Mouse (Mus musculus): Measurements from ENCODE around the gene 5730409E04Rik. TPM values are rescaled to one million over a fixed set of nuclear protein-coding genes. Genes with fewer than 3 reads are reported as not detected.

5730409E04Rik gene
- total RNA-seq (2014; fragmentation: Nextera tagmentation), result not detected in 2 replicates
- not detected in 2 replicates for total RNA-seq (2017)
- polyA plus RNA-seq (2012), result not detected in 2 replicates

- Histone ChIP-seq H3K4me3 (ENCODE audit: low read depth, low read length) (no peak within 1 kb of the TSS), H3K36me3 (replicated peaks) (no peaks in the 10 kb centered on the region), H3K27me3 (ENCODE audit: insufficient read depth, low read length) (peaks cover 25% of the 10 kb centered on the region), H3K9me3 (replicated peaks) (no peaks in the 10 kb centered on the region), H3K4me1 (ENCODE audit: insufficient read depth, low read depth, low read length) (no peaks in the 10 kb centered on the region)
- DNase-seq (ENCODE audit: low spot score) (no peak), ATAC-seq (ENCODE audit: extremely low read depth, insufficient number of reproducible peaks, low FRiP score, poor library complexity, severe bottlenecking) (no peak)
- TF ChIP-seq GATA2 (IDR thresholded peaks at IDR 0.05; ENCODE audit: borderline replicate concordance, low read depth, low read length), result no peak
- TF ChIP-seq GATA1 (IDR thresholded peaks at IDR 0.05; ENCODE audit: borderline replicate concordance, low read length), result no peak
- TF ChIP-seq TAL1 (conservative IDR thresholded peaks at IDR 0.05; ENCODE audit: low read depth, low read length), result no peak
- TF ChIP-seq CTCF (IDR thresholded peaks at IDR 0.05; ENCODE audit: low read depth, low read length), result no peak
- no peak for TF ChIP-seq POLR2AphosphoS5 (IDR thresholded peaks at IDR 0.05; ENCODE audit: insufficient replicate concordance, low read depth, low read length)
These were observed at the start of gene 5730409E04Rik for GRCm38 (mm10) chr4:126609606-126610181. 5730409E04Rik (plus strand) TSS chr4:126609818.

- Histone ChIP-seq H3K9me3 (replicated peaks) (no peaks in the 10 kb centered on the region), H3K36me3 (replicated peaks) (peaks cover 77% of the 10 kb centered on the region), H3K27me3 (ENCODE audit: insufficient read depth, low read length) (no peaks in the 10 kb centered on the region), H3K4me1 (ENCODE audit: insufficient read depth, low read depth, low read length) (peaks cover 39% of the 10 kb centered on the region), H3K4me3 (ENCODE audit: low read depth, low read length) (no peak overlapping the region)
- ATAC-seq (ENCODE audit: extremely low read depth, insufficient number of reproducible peaks, low FRiP score, poor library complexity, severe bottlenecking) (peak; percentile 87), DNase-seq (ENCODE audit: low spot score) (peak; percentile 44)
- TF ChIP-seq GATA2 (IDR thresholded peaks at IDR 0.05; ENCODE audit: borderline replicate concordance, low read depth, low read length) (no peak), GATA1 (IDR thresholded peaks at IDR 0.05; ENCODE audit: borderline replicate concordance, low read length) (no peak), POLR2AphosphoS5 (IDR thresholded peaks at IDR 0.05; ENCODE audit: insufficient replicate concordance, low read depth, low read length) (no peak), TAL1 (conservative IDR thresholded peaks at IDR 0.05; ENCODE audit: low read depth, low read length) (no peak), CTCF (IDR thresholded peaks at IDR 0.05; ENCODE audit: low read depth, low read length) (no peak)
These were observed 45.8 kb upstream of the 5730409E04Rik start for GRCm38 (mm10) chr4:126563798-126564197.

- Histone ChIP-seq H3K4me1 (ENCODE audit: insufficient read depth, low read depth, low read length) (peaks cover 24% of the 10 kb centered on the region), H3K4me3 (ENCODE audit: low read depth, low read length) (no peak overlapping the region), H3K9me3 (replicated peaks) (no peaks in the 10 kb centered on the region), H3K36me3 (replicated peaks) (peaks cover 88% of the 10 kb centered on the region), H3K27me3 (ENCODE audit: insufficient read depth, low read length) (no peaks in the 10 kb centered on the region)
- TF ChIP-seq GATA2 (IDR thresholded peaks at IDR 0.05; ENCODE audit: borderline replicate concordance, low read depth, low read length) (no peak), POLR2AphosphoS5 (IDR thresholded peaks at IDR 0.05; ENCODE audit: insufficient replicate concordance, low read depth, low read length) (no peak), TAL1 (conservative IDR thresholded peaks at IDR 0.05; ENCODE audit: low read depth, low read length) (no peak), CTCF (IDR thresholded peaks at IDR 0.05; ENCODE audit: low read depth, low read length) (no peak), GATA1 (IDR thresholded peaks at IDR 0.05; ENCODE audit: borderline replicate concordance, low read length) (no peak)
- ATAC-seq (ENCODE audit: extremely low read depth, insufficient number of reproducible peaks, low FRiP score, poor library complexity, severe bottlenecking) (no peak), DNase-seq (ENCODE audit: low spot score) (no peak)
These were observed 42.4 kb upstream of the 5730409E04Rik start for GRCm38 (mm10) chr4:126567243-126567642.

GRCm38 (mm10) chr4:126569783-126570182, 39.8 kb upstream of the 5730409E04Rik start:
- peaks cover 98% of the 10 kb centered on the region for H3K36me3 ChIP-seq (replicated peaks)
- peaks cover 5% of the 10 kb centered on the region for H3K9me3 ChIP-seq (replicated peaks)
- H3K27me3 ChIP-seq (ENCODE audit: insufficient read depth, low read length), result no peaks in the 10 kb centered on the region
- ATAC-seq (ENCODE audit: extremely low read depth, insufficient number of reproducible peaks, low FRiP score, poor library complexity, severe bottlenecking), result no peak
- peaks cover 6% of the 10 kb centered on the region for H3K4me1 ChIP-seq (ENCODE audit: insufficient read depth, low read depth, low read length)
- H3K4me3 ChIP-seq (ENCODE audit: low read depth, low read length), result no peak overlapping the region
- no peak for DNase-seq (ENCODE audit: low spot score)
- TF ChIP-seq GATA2 (IDR thresholded peaks at IDR 0.05; ENCODE audit: borderline replicate concordance, low read depth, low read length), result no peak
- TF ChIP-seq TAL1 (conservative IDR thresholded peaks at IDR 0.05; ENCODE audit: low read depth, low read length), result no peak
- TF ChIP-seq CTCF (IDR thresholded peaks at IDR 0.05; ENCODE audit: low read depth, low read length), result no peak
- no peak for TF ChIP-seq POLR2AphosphoS5 (IDR thresholded peaks at IDR 0.05; ENCODE audit: insufficient replicate concordance, low read depth, low read length)
- TF ChIP-seq GATA1 (IDR thresholded peaks at IDR 0.05; ENCODE audit: borderline replicate concordance, low read length), result no peak

DNA sequence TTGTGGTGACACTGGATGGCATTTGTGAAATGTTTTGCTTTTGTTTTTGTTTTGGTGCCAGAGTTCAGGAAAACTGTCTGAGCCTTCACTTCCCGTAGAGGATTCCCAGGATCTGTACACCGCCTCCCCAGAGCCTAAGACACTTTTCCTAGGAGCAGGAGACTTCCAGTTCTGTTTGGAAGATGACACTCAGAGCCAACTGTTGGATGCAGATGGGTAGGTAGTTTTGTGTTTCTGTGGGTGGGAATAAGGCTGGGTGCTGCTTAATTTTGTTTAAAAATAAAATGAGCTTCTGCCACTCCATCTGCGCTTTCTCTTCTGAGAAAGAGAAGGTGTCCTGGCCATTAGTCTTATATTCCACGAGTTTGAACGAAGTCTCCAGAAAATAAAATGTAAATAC, 33.3 kb upstream of the 5730409E04Rik start:
- H3K36me3 ChIP-seq (replicated peaks), result peaks cover 99% of the 10 kb centered on the region
- peaks cover 5% of the 10 kb centered on the region for H3K9me3 ChIP-seq (replicated peaks)
- H3K4me3 ChIP-seq (ENCODE audit: low read depth, low read length), result no peak overlapping the region
- TF ChIP-seq CTCF (IDR thresholded peaks at IDR 0.05; ENCODE audit: low read depth, low read length) (no peak), GATA1 (IDR thresholded peaks at IDR 0.05; ENCODE audit: borderline replicate concordance, low read length) (no peak), TAL1 (conservative IDR thresholded peaks at IDR 0.05; ENCODE audit: low read depth, low read length) (no peak), POLR2AphosphoS5 (IDR thresholded peaks at IDR 0.05; ENCODE audit: insufficient replicate concordance, low read depth, low read length) (no peak), GATA2 (IDR thresholded peaks at IDR 0.05; ENCODE audit: borderline replicate concordance, low read depth, low read length) (no peak)
- DNase-seq (ENCODE audit: low spot score), result no peak
- no peaks in the 10 kb centered on the region for H3K27me3 ChIP-seq (ENCODE audit: insufficient read depth, low read length)
- H3K4me1 ChIP-seq (ENCODE audit: insufficient read depth, low read depth, low read length), result no peaks in the 10 kb centered on the region
- ATAC-seq (ENCODE audit: extremely low read depth, insufficient number of reproducible peaks, low FRiP score, poor library complexity, severe bottlenecking), result no peak

DNA sequence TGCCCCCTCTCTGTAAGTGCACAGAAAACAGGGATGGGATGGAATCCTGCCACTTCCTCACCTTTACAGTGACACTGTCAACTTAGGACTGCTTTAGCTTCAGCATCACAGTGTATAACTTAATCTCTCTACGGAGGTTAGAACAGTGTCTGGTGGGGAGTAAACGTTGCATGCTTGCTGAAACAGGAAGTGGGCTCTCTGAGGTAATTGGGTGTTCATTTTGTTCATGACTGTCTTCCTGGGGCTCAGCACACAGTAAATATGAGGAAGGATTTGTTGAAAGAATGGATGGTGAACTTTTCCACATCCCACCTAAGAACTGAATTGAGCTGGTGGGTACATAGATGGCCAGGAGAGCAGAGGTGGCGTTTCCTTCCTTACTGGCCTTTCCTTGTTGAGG, 31.7 kb upstream of the 5730409E04Rik start:
- Histone ChIP-seq H3K4me1 (ENCODE audit: insufficient read depth, low read depth, low read length) (no peaks in the 10 kb centered on the region), H3K36me3 (replicated peaks) (peaks cover 98% of the 10 kb centered on the region), H3K27me3 (ENCODE audit: insufficient read depth, low read length) (no peaks in the 10 kb centered on the region), H3K9me3 (replicated peaks) (peaks cover 5% of the 10 kb centered on the region), H3K4me3 (ENCODE audit: low read depth, low read length) (no peak overlapping the region)
- no peak for ATAC-seq (ENCODE audit: extremely low read depth, insufficient number of reproducible peaks, low FRiP score, poor library complexity, severe bottlenecking)
- no peak for DNase-seq (ENCODE audit: low spot score)
- TF ChIP-seq GATA1 (IDR thresholded peaks at IDR 0.05; ENCODE audit: borderline replicate concordance, low read length) (no peak), TAL1 (conservative IDR thresholded peaks at IDR 0.05; ENCODE audit: low read depth, low read length) (no peak)
